Mouse (Mus musculus) Patski (cell line): ENCODE data around the gene Xxylt1. TPM values are rescaled to one million over a fixed set of nuclear protein-coding genes. Genes with fewer than 3 reads are reported as not detected.
"Not testable (repeated sequence)": the region's sequence is repeated elsewhere in the genome, so short reads cannot be mapped to it uniquely, and the experiment has no call there.

Source experiments
- ATAC-seq: fragments of 100-300 bp; one replicate; pipeline ENCODE4 v1.8.0; 2021
- CTCF ChIA-PET: fragments of 350-600 bp; sonication (Branson Sonifier 250); formaldehyde crosslinking; loops from one replicate; lab custom pipeline; 2022; ENCODE audit warnings: inconsistent platforms; lab: Charles Lee
- POLR2A ChIA-PET: fragments of 350-600 bp; sonication (Branson Sonifier 250); formaldehyde crosslinking; loops from one replicate; lab custom pipeline; 2022; ENCODE audit warnings: antibody characterized with exemption, inconsistent platforms; lab: Charles Lee
- DNase-seq: peaks from one replicate; pipeline ENCODE4 v3.0.0-alpha.2; 2011; ENCODE audit warnings: low read depth, low spot score
- H3K27me3 ChIP-seq: fragments of 371-371 bp; one replicate; pipeline ENCODE4 v1.5.1; 2021
- CTCF ChIP-seq: fragments of 100-300 bp; IDR thresholded peaks from one replicate; pipeline ENCODE4 v1.5.1; 2021
- in situ Hi-C: fragments of 300-500 bp; cut with MboI; formaldehyde crosslinking; loops from 3 replicates; pipeline ENCODE4 v1.11.1; 2018; ENCODE audit warnings: low pct_unique_long_range_greater_than_20kb, mixed read lengths
- polyA plus RNA-seq: library from polyadenylated mRNA; unstranded; gene quantifications from one replicate; pipeline ENCODE4 v1.2.3, GENCODE M21; 2021

The Xxylt1 gene
- polyA plus RNA-seq, 1 experiment from 2014 or later, result 27.6 TPM

DNA sequence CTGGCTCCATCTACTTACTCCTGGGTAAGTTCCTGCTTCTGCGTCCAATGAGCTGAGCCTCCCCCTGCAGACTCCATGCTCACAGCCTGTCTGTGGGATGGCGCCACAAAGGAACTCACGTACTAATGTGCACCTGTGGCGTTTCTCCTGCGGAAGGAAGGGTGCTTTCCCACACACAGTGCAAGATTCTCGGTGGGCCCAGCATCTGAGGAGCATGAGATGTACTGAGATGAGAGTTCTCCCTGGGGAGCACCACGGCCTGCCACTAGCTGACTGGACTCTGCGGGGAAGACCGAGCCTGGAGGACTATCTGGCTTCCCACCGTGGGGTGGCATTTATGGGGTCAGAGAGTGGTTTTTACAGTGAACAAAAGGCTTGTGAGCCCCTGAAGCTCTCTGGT, 69.0 kb downstream of the Xxylt1 start:
- ATAC-seq (no peak), DNase-seq (no peak)
- H3K27me3 ChIP-seq, result no peaks in the 10 kb centered on the region
- ChIA-PET CTCF (no interaction called here), POLR2A (no interaction called here)
- in situ Hi-C loops, result no loop called here
- no peak for TF ChIP-seq CTCF

DNA sequence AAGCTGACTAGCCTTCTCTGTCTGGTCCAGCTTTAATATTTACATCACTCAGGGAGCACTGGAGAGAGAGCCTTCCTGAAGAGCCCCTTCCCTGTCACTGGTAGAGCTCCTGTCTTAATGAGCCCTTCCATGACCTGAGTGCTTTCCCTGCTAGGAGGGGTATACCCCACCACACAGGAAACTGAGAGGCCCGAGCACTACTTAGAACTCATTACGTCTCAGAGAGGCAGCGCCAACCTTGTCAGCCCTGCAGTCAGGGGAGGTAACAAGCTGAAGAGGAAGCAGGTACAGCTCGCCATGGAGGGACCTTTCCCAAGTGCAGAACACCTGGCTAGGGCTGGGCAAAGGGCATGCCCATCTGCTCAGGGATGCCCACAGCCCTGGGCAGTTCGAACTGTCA, 70.8 kb downstream of the Xxylt1 start:
- ChIA-PET POLR2A (interaction anchor here (0.6 kb wide), 1 partner anchor 46 kb away, joined by 3 read pairs; no protein-coding TSS in a partner anchor), CTCF (interaction anchor here (1.9 to 2.6 kb wide), 2 partner anchors 11 to 24 kb away, joined by 4 to 9 read pairs; no protein-coding TSS in a partner anchor)
- no peaks in the 10 kb centered on the region for H3K27me3 ChIP-seq
- ATAC-seq, result no peak
- DNase-seq, result no peak
- no peak for TF ChIP-seq CTCF
- in situ Hi-C loops, result no loop called here

DNA sequence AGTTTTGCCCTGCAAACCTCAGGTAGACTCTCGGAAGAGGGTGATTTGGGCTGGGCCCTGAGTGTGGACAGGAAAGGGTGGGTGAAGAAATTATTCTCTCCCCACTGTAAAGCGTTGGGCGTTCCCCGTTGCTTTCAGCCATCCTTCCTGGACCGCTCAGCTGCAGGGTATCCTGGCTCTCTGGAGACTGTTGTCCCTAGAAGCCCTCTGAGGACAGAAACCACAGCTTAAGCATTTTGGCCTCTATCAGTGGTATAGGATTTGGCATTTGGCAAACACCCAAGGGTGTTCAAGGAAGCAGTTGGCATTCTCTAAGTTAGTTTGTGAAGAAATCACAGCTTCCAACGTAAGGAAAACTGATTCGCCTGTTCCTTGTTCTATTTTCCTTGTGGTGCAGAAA, 72.9 kb downstream of the Xxylt1 start:
- in situ Hi-C loops, result no loop called here
- DNase-seq (no peak), ATAC-seq (no peak)
- ChIA-PET CTCF (interaction anchor here (0.8 kb wide), 1 partner anchor 13 kb away, joined by 3 read pairs; no protein-coding TSS in a partner anchor), POLR2A (interaction anchor here (0.9 kb wide), 1 partner anchor 10 kb away, joined by 3 read pairs; no protein-coding TSS in a partner anchor)
- no peaks in the 10 kb centered on the region for H3K27me3 ChIP-seq
- no peak for TF ChIP-seq CTCF

DNA sequence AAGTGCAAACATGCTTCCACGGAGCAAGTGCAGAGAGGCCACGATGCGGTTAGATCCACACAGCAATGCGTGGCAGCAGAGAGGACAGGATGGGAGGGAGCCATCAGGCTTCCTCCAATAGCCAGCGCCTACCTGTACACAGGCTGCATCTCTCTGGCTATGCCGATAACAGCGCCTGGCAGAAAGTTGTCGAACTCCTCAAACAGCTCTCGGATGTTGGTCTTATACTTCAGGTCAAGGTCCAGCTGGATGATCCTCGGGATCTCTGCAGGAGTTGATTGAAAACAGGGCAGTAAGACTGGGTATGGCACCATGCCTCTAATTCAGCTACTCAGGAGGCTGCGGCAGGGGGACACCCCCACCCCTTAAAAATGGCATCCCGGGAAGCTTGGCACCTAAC, 73.7 kb downstream of the Xxylt1 start:
- CTCF ChIA-PET, result no interaction called here
- no peak for ATAC-seq
- no peak for TF ChIP-seq CTCF

DNA sequence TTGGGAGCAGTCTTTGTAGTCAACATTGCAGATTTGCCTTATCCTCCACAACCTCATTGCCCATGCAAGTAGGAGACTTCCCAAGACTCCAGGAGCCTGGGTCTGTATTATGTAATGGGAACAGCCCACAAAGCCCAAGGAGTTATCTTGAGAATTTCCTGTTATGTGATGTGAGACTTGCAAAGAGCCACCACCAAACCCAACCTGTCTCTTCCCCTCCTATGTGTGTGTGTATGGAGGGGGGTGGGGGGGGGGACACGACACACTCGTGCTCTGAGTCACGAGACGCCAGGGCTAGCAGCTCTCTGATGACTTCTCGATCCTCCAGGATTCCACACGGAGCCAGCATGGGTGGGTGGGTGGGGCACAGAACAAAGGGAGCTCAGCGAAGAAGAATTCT, 75.5 kb downstream of the Xxylt1 start:
- no peak for TF ChIP-seq CTCF
- POLR2A ChIA-PET, result no interaction called here
- CTCF ChIA-PET, result interaction anchor here (0.7 kb wide), 1 partner anchor 11 kb away, joined by 3 read pairs; no protein-coding TSS in a partner anchor
- H3K27me3 ChIP-seq, result no peaks in the 10 kb centered on the region
- no peak for ATAC-seq
- in situ Hi-C loops, result no loop called here
- DNase-seq, result no peak

More for the DNA sequence above, 73.7 kb downstream of the Xxylt1 start:
- no peaks in the 10 kb centered on the region for H3K27me3 ChIP-seq
- POLR2A ChIA-PET, result interaction anchor here (0.9 kb wide), 1 partner anchor 9 kb away, joined by 3 read pairs; no protein-coding TSS in a partner anchor
- DNase-seq, result no peak
- in situ Hi-C loops, result no loop called here

DNA sequence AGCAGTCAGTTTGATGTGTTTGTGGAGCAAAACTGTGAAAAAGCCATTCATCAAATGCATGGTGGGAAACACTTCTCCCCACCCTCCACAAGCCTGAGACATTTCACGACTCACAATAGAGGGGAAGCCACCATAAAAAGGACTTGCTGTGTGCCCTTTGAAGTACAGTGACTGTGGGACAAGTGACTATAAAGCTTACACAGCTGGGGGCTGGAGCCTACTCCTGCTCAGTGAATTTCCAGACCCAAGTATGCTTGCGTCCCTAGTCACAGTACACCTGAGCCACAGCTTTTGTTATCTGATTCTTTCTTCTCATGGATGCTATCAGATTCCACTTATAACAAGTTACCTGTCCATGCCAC, 76.9 kb downstream of the Xxylt1 start:
- in situ Hi-C loops, result no loop called here
- ChIA-PET POLR2A (no interaction called here), CTCF (no interaction called here)
- no peak for TF ChIP-seq CTCF
- H3K27me3 ChIP-seq, result no peaks in the 10 kb centered on the region
- DNase-seq (no peak), ATAC-seq (no peak)

DNA sequence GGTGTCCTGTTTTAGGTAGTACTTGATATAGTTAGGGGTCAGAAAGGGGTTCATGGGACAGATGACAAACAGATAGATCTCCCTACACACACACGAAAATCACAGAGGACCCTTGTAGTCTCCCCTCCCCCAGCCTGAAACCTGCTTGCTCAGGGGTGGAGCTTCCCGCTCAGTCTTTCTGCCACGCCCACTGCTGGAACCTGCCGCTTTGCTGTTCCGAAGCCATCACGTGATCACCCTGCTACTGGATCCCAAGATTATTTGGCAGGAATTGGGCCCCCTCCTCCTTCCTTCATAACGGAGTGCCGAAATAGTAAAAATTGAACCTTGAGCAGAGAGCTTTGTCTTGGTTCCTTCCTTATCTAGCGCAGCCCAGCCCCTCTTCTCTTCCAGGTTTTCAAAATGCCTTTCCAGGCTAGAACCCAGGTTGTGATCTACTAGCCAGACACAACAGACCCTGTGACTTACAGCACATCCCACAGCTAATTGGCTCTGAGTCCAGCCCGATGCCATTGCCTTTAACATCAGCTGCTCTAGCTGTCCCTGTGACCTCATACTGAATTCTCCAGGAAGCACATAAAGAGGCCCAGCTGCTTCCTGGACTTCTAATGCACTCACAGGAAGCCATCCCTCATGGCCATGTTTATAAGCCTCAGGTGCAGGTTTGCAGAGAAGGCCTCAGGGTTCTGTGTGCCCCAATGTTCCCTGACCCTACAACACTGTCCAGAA, 77.5 kb downstream of the Xxylt1 start:
- ATAC-seq, DNase-seq, H3K27me3 ChIP-seq, in situ Hi-C loops, CTCF ChIA-PET: not testable (repeated sequence)
- POLR2A ChIA-PET, result interaction anchor here (0.5 to 0.6 kb wide), 2 partner anchors 16 to 95 kb away, joined by 3 read pairs; no protein-coding TSS in a partner anchor

DNA sequence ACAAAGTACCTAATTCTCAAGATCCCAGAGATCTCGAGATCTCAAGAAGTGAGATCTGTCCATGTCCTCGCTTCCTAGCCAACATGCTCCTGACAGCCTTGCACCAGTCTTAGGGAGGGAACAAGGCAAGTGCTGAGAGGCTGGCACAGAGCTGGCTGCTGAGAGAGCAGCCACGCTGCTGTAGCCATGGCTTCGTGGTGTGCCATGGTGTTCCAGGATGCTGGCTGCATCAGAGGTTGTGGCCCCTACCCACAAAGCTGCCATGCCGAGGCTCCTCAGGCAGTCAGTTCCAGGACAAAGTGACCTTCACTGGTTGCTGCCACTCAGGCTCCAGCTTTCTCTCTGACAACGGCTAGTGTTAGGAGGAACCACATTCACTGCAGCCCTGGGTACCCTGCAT, 78.3 kb downstream of the Xxylt1 start:
- in situ Hi-C loops, result no loop called here
- POLR2A ChIA-PET, result interaction anchor here (0.6 kb wide), 1 partner anchor 95 kb away, joined by 3 read pairs; no protein-coding TSS in a partner anchor
- no peak for TF ChIP-seq CTCF
- CTCF ChIA-PET, result no interaction called here
- DNase-seq (no peak), ATAC-seq (no peak)
- no peaks in the 10 kb centered on the region for H3K27me3 ChIP-seq

DNA sequence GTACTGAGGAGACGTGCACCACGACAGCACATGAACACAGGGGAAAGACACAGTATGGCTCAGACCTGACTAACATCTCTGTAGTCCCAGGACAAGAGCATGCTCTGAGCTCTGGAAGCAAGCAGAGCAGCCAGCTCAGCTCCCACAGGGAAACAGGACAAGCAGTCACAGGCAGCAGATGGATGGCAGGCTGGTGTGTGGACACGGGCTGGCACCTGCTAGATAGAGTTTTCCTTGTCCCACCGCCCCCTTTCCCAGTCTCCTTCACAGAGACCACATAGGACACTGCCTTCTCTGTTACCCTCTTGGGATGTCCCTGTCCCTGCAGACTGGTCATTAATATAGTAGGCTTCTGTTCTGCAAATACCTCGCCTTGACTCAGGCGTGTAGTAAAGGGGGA, 79.1 kb downstream of the Xxylt1 start:
- no peak for DNase-seq
- ATAC-seq, result no peak
- no peaks in the 10 kb centered on the region for H3K27me3 ChIP-seq
- POLR2A ChIA-PET, result no interaction called here
- in situ Hi-C loops, result no loop called here
- CTCF ChIA-PET, result no interaction called here
- no peak for TF ChIP-seq CTCF

DNA sequence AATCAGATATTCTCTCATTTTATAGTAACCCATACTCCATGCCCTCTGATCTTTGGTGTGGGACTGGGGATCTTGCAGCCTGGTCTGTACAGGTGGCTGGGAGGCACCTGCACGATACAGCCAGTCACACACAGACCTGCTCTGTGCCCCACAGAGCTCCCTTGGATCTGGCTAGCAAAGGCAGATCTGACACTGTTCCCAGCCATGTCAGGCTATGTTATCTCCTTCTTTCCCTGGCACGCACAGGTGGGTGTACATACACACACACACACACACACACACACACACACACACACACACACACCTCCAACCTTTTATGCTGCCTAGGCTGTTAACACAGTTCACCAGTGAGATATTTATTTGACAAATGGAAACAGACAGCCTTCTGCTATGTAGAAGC, 82.5 kb downstream of the Xxylt1 start:
- ChIA-PET POLR2A (interaction anchor here (0.7 kb wide), 1 partner anchor 9 kb away, joined by 3 read pairs; no protein-coding TSS in a partner anchor), CTCF (no interaction called here)

DNA sequence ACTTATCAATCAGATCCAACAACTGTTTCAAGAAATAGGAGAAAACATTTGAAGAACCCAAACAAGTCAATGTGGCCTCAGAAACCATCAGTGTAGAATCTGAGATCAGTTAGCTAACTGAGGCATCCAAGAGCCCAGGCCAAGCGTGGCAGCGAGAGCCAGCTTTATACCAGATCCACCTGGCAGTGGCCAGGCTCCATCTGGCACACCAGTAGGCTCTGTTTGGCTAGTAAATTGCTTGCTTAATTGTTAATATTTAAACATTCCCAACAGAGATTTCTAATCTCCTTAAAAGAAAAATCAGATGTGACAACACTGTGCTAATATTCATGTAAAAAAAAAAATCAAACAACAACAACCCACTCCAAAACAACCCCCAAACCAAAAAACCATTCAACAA, 83.2 kb downstream of the Xxylt1 start:
- no peaks in the 10 kb centered on the region for H3K27me3 ChIP-seq
- in situ Hi-C loops, result no loop called here
- no peak for DNase-seq
- no peak for TF ChIP-seq CTCF
- POLR2A ChIA-PET, result no interaction called here
- ATAC-seq, result no peak
- CTCF ChIA-PET, result no interaction called here

More for the DNA sequence above, 82.5 kb downstream of the Xxylt1 start:
- DNase-seq, result no peak
- no peaks in the 10 kb centered on the region for H3K27me3 ChIP-seq
- in situ Hi-C loops, result no loop called here
- no peak for ATAC-seq
- TF ChIP-seq CTCF, result no peak
